ENCODE assay signal across 9 mouse cellular contexts in the genomic region with DNA sequence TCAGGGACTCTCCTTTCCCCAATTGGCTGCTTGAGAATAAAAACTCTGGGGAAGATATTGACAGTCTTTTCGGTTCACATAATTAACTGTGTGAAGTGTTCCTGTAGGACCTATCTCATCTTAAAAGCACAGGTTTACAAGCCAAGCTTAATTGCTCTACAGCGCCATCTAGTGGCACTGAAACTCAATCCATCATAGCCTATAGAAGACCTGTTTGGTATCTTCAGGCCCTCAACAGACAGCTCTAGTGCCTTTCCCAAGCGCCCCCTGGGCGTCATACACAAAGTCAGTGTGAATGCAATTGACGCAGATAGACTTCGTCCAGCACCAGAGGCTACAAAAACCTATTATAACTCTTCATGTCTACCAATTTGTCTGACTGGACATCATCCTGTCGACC.
DNase-seq lines count a peak whose midpoint lies in the region; ATAC-seq and TF ChIP-seq lines count a peak whose summit lies in the region.
"Had no signal": no experiment of that assay in that cellular context is flagged by ENCODE, and none has a peak within 500 bp of the region (broad histone marks: within the 10 kb centered on the region; RNA-seq: fewer than 3 reads in every experiment).

No protein-coding gene starts in this region.

- DNase-seq in adrenal gland, adult 8-10 months, result peak; percentile 40
- peak; percentile 85 for DNase-seq in embryo, embryonic 11 days
- peak; percentile 14 for DNase-seq in gonadal fat pad, adult 2 months (ENCODE audit: low read depth)
- DNase-seq in layer of hippocampus, adult 18-20 months (ENCODE audit: low spot score in 2 of 2), result peak; percentile 16 to 83
- DNase-seq in retina, postnatal 1 day, result peak; percentile 86
- peak; percentile 83 for DNase-seq in thymus, postnatal 4 days

- H3K4me3 ChIP-seq in ES-Bruce4 (ENCODE audit: low read depth, low read length), result no peak overlapping the region
- H3K4me3 ChIP-seq in lung, embryonic 16.5 days (ENCODE audit: low read length), result no peak overlapping the region
- H3K4me3 ChIP-seq: liver, embryonic 15.5 days had no signal

- H3K9ac ChIP-seq in ES-Bruce4 (ENCODE audit: low read depth, poor library complexity, severe bottlenecking), result no peak overlapping the region
- no peak overlapping the region for H3K9ac ChIP-seq in lung, embryonic 16.5 days (ENCODE audit: low read length)
- H3K9ac ChIP-seq: liver, embryonic 15.5 days had no signal

- peak; percentile 39 for TF ChIP-seq CTCF in ES-Bruce4 (IDR thresholded peaks at IDR 0.05; ENCODE audit: low read depth, low read length)

- H3K4me1 ChIP-seq in ES-Bruce4 (ENCODE audit: control insufficient read depth, insufficient read depth, low read length), result no peaks in the 10 kb centered on the region
- H3K4me1 ChIP-seq in lung, embryonic 16.5 days (replicated peaks; ENCODE audit: control insufficient read depth, insufficient read depth, low read length), result no peaks in the 10 kb centered on the region; the same call in 1 of the 2 replicates
- H3K4me1 ChIP-seq: liver, embryonic 15.5 days had no signal

- peaks cover 5% of the 10 kb centered on the region; the same call in 1 of the 2 replicates for H3K9me3 ChIP-seq in ES-Bruce4 (replicated peaks; ENCODE audit: control insufficient read depth, insufficient read depth, low read length, poor library complexity, severe bottlenecking)
- no peaks in the 10 kb centered on the region for H3K9me3 ChIP-seq in lung, embryonic 16.5 days (ENCODE audit: control insufficient read depth, low read length)
- H3K9me3 ChIP-seq: liver, embryonic 15.5 days had no signal

- no peak overlapping the region for H3K27ac ChIP-seq in ES-Bruce4 (ENCODE audit: insufficient read depth, low read length)
- H3K27ac ChIP-seq in lung, embryonic 16.5 days (ENCODE audit: low read length), result no peak overlapping the region
- H3K27ac ChIP-seq: liver, embryonic 15.5 days had no signal

- 35% methylated on average over 7 of the region's 7 CpGs for WGBS in lung, embryonic 16.5 days

- no peaks in the 10 kb centered on the region for H3K27me3 ChIP-seq in ES-Bruce4 (ENCODE audit: control insufficient read depth, insufficient read depth, low read length, poor library complexity, severe bottlenecking)
- no peaks in the 10 kb centered on the region for H3K27me3 ChIP-seq in lung, embryonic 16.5 days (ENCODE audit: control insufficient read depth, insufficient read depth, low read depth, low read length)
- H3K27me3 ChIP-seq: liver, embryonic 15.5 days had no signal

- no peaks in the 10 kb centered on the region for H3K36me3 ChIP-seq in ES-Bruce4 (ENCODE audit: control insufficient read depth, insufficient read depth, low read length, poor library complexity, severe bottlenecking)
- H3K36me3 ChIP-seq in lung, embryonic 16.5 days (ENCODE audit: control insufficient read depth, insufficient read depth, low read length), result no peaks in the 10 kb centered on the region
- H3K36me3 ChIP-seq: liver, embryonic 15.5 days had no signal

- no peak for TF ChIP-seq POLR2A in ES-Bruce4 (IDR thresholded peaks at IDR 0.05; ENCODE audit: insufficient read depth, low read length)

- H3K4me2 ChIP-seq in lung, embryonic 16.5 days (ENCODE audit: low read depth, low read length), result no peak overlapping the region
- H3K4me2 ChIP-seq: liver, embryonic 15.5 days had no signal

- TF ChIP-seq EP300 in ES-Bruce4 (IDR thresholded peaks at IDR 0.05; ENCODE audit: insufficient read depth, low read depth, low read length), result no peak

- peak; percentile 71 for ATAC-seq in lung, embryonic 16.5 days (ENCODE audit: low read depth)

Comparison
In these comparisons a context has a peak if more than half of its experiments do, and no peak if none do; other contexts are left out.
1. DNase-seq: peak in every context shown above with its lines; median percentile 86 in retina, postnatal 1 day; 85 in embryo, embryonic 11 days; 83 in thymus, postnatal 4 days; 50 in layer of hippocampus, adult 18-20 months; 40 in adrenal gland, adult 8-10 months; 14 in gonadal fat pad, adult 2 months.